Mouse (Mus musculus) ES-Bruce4 (cell line): ENCODE data around the gene Ldb1.

Source experiments
- CTCF ChIP-seq: IDR thresholded peaks from one replicate; pipeline ENCODE4 v1.8.1; 2011; ENCODE audit warnings: low read depth, low read length
- POLR2A ChIP-seq: IDR thresholded peaks from one replicate; pipeline ENCODE4 v1.8.1; 2011; ENCODE audit warnings: low read length; ENCODE audit not compliant: insufficient read depth

DNA sequence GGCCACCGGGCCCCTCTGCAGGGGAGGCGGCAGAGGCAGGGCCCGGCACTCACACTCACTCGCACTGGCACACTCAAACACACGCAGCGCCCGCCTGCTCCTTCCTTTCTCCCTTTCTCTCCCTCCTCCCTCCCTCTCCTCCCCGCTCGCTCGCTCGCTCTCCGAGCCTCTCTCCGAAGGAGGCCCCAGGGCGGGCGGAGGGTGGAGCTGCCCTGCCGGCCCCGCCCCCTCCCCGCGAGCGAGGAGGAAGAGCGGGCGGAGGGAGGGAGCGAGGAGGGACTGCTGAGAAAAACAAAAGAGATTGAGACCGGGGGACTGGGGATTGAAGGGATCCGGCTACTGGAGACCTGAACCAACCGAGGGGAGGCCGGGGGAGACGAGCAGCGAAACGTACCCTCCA, 5.5 kb downstream of the Ldb1 start:
- peak; percentile 68 for TF ChIP-seq POLR2A
- TF ChIP-seq CTCF: no peak
